Mouse (Mus musculus) kidney, adult 9 months (tissue): ENCODE results near the gene Bhlhe41.
A peak's percentile ranks its signal among the peaks of the same experiment; 100 is the strongest.

Experiments
- DNase-seq: peaks from one replicate; pipeline ENCODE4 v3.0.0; 2022

The Bhlhe41 gene

DNA sequence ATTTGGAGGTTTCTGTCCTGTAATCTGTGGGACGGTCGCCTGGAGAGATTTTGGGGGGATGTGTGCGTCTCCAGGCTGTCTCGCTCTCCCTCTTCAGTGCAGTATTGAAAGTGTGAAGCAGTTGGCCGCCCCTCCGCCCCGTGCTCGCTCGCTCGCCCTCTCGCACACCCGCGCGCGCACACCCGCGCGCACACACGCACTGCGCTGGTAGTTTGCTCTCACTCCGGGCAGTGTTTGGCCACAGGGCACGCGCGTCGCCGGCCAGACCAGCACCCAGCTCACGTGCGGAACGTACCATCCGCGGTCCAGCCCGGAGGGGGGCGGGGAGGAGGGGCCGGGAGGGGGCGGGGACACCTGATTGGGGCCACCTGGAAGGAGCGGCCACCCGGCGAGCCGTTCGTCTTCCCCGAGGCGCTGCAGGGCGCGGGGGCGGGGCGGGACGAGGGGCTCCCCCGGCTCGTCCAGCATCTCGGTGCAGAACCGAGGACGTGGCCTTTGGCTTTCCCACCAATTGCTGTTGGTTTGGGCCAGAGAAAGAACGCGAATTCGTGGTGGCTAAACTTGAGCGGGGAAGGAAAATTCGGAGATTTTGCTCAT is at the start of gene Bhlhe41:
Gene Bhlhe41, minus strand, starts transcription at position 270 of the 597 bp plus-strand sequence.
- DNase-seq, result peak; percentile 77

GRCm38 (mm10) chr6:145912232-145912631 is 46.9 kb upstream of the Bhlhe41 start:
- no peak for DNase-seq

DNA sequence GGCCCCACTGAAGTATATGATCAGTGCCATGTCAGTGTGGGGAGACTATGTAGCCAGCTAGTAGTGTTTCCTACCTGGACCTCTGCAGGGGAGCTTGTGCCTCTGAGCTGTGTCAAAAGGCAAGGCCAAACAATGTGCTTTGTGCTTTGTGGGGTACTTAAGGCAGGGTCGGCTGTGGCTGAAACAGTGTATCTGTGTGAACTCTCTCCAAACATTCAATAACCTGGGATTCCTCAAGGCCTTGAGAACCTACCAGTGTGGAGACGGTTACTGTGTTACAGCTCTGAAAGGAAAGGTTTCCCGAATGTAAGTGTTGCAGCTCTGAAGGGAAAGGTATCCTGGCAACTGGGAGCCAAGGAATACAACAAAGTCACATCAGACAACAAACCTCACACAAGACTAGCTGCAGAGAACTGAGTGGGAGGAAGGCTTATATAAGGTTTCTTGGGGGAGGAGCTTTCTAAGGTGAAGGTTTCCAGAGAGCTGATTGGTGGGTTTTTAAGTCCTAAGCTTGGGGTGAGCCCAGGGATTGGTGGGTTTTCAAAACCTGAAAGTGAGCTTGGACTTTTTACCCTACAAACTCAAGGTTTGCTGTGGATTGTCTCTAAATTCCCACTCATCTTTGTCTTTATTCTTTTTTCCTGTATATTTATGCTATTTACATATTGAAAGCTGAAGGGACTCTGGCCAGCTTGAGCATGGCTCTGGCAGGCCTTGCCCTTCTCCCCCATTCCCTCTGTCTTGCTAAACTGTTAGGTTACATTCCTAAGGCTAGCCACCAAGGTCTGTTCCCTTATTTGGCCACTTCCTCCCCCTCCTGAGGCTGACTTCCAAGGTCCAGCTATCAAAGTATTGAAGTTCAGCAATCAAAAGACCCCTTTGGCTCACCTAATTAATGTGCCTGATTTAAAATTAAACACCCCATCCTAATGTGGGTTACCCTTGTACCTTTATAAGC is 45.4 kb upstream of the Bhlhe41 start:
- no peak for DNase-seq

- DNase-seq, result no peak
Measured at GRCm38 (mm10) chr6:145909943-145910342, 44.6 kb upstream of the Bhlhe41 start.

- peak; percentile 47 for DNase-seq
Measured at GRCm38 (mm10) chr6:145906096-145906890, 40.9 kb upstream of the Bhlhe41 start.

DNA sequence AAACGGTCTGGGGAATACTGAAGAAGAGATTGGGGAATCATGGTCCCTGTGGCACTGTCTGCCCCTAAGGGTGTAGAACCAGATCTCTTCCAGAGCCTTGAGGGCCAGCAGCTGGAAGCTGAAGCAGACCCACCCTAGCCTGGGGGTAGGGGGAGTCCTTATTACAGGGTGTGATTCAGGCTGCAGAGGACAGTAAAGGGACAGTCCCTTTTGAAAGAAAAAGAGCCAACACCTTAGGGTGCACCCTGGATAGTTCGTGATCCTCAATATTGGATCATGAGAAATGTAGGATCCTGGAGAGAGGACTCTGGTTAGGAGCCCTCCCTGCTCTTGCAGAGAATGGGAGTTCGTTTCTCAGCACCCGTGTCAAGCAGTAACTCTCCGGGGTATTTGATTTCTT is 39.3 kb upstream of the Bhlhe41 start:
- DNase-seq, result no peak

DNA sequence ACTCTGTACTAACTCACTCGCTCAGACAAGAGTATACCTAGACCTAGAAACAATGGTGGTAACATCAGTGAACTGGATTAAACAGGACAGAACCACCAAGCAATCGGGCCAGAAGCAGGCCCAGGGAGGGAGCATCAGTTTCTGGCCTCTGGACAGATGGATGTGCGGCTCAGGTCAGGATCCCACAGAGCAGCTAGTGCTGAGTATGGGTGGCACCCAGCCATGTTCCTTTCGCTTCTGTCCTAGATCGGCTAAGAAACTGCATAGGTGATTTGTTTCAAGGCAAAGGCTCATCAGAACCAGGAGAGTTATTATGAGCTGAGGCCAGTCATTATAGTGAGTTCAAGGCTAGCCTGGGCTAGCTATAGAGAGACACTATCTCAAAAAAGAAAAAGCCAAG is 38.8 kb upstream of the Bhlhe41 start:
- DNase-seq, result no peak

- no peak for DNase-seq
Measured at GRCm38 (mm10) chr6:145894669-145895342, 29.4 kb upstream of the Bhlhe41 start.

DNA sequence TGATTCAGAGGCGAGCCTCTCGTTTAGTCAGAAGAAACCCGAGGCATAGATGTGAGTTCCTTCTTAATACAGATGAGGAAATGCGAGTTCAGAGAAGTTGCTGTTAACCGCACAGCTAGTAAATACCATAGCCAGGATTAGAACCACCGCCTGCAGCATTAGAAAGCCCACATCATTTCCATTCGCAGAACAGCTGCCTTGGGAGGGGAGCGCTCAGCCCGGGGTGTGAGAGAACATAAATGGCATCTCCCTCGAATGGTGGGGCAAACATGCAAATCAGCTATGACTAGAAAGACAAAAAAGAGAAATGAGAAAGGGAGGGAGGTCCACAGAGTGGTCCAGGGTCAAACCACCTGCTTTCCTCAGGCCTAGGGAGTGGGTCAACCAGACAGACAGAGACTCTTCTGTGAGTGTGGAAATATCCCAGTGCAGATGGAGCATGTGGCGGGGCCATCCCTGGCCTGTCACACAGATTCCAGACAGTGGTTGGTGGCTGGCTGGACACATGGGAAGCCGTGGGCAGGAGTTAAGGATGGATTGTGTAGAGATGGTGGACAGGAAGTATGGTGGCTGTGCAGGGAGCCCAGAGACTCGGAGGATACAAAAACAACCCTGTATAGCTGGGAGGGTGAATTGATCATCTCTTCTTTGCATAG is 28.1 kb upstream of the Bhlhe41 start:
- DNase-seq, result no peak

GRCm38 (mm10) chr6:145892381-145893265 is 27.3 kb upstream of the Bhlhe41 start:
- no peak for DNase-seq

- no peak for DNase-seq
Measured at GRCm38 (mm10) chr6:145891951-145892350, 26.6 kb upstream of the Bhlhe41 start.

DNA sequence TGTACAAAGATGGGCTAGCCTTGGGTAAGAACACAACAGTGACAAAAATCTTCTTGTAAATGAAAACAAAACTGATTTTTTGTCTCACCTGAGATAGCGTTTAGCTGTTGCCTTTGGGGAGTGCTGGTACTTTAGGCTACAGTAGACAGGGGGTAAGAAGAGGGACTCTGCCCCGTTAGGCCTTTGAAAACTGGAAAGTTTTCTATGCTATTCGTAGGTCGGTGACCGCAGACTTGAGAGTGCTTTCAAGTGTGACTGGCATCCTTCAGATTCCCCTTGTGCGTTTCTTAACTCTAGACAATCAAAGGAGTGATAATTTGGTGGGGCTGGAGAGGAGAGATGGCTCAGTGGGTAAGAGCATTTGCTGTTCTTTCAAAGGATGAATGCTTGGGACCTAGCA is 22.4 kb upstream of the Bhlhe41 start:
- DNase-seq, result no peak

GRCm38 (mm10) chr6:145886277-145886676 is 20.9 kb upstream of the Bhlhe41 start:
- no peak for DNase-seq

DNA sequence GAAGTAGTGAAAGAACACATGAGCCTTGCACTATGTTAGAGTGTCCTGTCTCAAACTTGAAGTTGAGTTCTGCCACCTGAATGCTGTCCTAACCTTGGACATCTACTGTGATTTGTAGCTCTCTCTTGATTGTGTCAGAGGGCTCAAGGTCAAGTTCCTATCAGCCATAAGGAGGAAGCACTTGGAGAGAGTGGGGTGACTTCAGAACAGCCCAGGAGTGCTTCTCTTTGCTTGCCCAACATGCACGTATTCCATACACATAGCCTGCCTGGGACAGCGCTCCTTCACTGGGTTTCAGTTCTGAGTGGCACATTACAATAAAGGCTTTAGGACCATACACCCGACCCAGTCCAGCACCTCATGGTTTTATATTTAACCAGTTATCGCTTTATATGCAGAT is 19.7 kb upstream of the Bhlhe41 start:
- no peak for DNase-seq

DNA sequence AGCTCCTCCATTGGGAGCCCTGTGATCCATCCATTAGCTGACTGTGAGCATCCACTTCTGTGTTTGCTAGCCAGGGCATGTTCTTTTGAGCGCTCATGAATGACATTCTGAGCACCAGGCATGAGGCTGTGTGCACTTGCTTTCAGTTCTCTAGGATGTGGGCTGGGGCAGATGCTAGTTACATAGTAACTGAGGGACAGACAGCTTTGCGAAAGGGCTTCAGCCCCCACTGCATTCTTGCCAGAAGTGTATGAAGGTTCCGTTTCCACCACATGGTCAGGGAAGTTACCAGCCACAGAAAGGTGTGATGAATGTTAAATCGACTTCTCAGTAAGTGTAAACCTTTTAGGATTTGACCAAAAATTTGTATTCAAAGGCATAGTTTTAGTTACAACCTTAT is 18.3 kb upstream of the Bhlhe41 start:
- no peak for DNase-seq

DNA sequence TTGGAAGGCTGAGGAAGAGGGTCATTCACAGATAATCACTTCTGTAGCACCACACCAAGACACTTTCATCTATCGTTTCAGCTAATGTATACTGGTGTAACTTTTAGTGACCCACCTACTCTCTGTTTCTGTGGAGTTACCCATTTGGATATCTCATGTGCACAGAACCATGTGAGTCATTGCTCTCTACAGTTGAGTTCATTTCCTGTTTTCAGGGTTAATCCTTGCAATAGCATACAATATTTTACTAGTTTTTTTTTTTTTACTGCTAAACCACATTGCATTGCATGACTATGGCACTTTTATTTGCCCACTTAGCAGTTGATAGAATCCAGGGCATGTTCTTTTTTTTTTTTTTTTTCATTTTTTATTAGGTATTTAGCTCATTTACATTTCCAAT is 17.7 kb upstream of the Bhlhe41 start:
- no peak for DNase-seq

DNA sequence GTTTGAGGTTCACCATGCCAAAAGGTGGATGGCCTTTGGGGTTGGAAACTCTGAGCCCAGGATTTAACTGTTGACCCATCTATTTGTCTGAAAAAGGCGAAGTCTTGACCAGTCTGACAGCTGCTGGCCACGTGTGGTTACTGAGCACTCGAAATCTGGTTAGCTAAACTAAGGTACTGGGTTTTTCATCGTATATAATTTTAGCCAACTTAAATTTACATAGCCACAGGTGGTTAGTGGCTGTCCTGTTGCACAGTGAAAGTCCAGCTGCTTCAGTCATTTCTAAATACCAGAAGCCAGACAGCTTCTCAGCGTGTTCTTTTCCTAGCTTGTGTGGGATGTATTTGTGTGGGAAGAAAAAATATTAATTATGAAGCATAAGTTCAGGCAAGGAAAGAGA is 15.3 kb upstream of the Bhlhe41 start:
- no peak for DNase-seq

DNA sequence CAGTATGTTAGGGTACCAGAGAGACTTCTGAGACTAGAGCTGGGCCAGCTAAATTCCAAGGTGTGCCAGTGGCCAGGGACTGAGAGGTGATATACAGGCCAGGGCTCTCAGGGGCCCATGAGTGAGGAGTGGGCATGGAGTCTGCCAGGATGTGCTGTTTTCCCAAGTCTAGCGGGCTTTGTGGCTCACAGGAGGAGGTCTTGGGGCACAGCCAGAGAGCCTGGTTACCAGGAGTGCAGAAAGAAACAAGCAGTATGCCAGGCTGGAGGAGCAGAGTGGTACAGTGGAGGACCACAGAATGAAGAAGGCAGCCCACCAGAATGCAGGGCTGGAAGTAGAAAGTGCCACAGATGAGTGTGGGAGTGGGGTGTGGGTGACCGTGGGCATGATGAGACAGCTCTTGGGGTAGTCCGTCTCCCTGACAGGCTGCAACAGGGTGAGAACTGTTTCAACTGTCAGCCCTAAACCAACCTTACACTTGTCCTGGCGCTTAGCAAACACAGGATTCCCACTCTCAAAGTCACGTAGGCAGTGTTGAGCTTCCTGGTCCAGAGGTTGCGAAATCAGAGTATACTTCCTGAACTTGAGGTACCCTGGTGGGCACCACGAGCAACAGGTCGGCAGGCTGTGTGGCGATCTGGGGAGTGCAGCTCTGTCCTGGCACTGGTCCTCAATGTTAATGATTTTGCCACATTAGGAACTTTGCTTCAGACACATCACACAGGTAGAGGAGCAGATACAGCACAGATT is 11.8 kb upstream of the Bhlhe41 start:
- no peak for DNase-seq

DNA sequence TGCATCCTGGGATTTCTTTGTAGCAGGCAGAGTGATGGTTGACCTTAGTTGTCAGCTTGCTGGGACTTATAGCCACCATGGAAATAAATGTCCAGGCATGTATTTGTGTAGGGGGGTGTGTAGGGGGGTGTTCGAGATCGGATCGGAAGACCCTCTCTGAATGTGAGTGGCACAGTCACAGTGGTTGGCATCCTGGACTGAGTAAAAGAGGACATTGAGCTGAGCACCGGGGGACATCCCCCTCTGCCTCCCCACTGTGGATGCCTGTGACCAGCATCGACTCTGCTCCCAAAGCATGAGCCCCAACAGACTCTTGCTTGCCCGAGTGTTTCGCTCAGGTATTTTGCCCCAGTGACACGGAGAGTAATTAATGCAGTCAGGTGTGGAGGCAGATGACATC is 8.0 kb upstream of the Bhlhe41 start:
- DNase-seq, result no peak

DNA sequence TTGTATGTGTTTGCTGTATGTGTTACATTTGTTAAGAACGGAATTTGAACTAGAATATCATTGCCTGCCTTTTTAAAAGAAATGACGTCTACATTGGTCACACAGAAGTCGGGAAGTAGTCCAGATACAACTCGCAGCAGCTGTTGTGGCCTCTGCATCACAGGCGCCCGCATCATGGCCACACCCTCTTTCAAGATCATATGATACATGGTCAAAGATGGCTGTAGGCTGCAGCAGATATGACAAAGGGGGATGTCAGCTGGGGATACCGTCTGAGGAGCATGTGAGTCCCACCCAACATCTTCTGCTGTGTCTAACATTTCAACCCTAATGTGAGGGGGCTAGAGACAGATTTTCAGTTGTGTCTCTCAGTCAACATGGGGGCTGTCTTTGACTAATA is 6.7 kb upstream of the Bhlhe41 start:
- no peak for DNase-seq

DNA sequence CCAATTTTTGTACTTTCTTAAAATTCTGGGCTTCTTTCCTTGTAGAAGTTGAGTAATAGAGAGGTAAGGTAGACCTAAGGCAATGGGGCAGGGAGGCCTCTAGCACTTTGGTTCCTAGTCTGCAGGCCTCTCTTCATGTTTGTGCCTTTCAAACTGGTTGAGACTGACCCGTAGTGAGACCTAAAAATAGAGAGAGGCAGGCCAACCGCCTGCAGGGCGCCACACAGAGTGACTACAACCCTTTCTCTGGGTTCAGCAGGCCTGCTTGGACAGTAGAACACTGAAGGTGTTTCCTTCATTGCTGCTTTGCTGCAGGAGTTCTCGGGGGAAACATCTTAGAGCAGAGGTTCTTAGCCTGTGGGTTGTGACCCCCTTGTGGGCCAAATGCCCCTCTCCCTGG is 5.6 kb upstream of the Bhlhe41 start:
- DNase-seq, result peak; percentile 44
